Mouse (Mus musculus) CH12.LX (cell line): ENCODE measurements around the gene Kncn. TPM values are rescaled to one million over a fixed set of nuclear protein-coding genes. Genes with fewer than 3 reads are reported as not detected.

ENCODE experiments used
- DNase-seq: peaks from one replicate; pipeline ENCODE4 v3.0.0-alpha.2; 2013; ENCODE audit errors: extremely low read depth
- H3K27ac ChIP-seq: 2 replicates; pipeline ENCODE4 v1.5.1; 2012; ENCODE audit warnings: low read depth, mild to moderate bottlenecking, control low read depth, moderate library complexity; ENCODE audit not compliant: insufficient read depth
- H3K27me3 ChIP-seq: replicated peaks from 2 replicates; pipeline ENCODE3; 2012; ENCODE audit warnings: inconsistent platforms
- H3K36me3 ChIP-seq, 2 experiments: replicated peaks in 1 of 2; 2 replicates each; pipeline versions ENCODE3 to v1.6.1; 2012; ENCODE audit warnings: inconsistent platforms in 1 of 2, low read length in 1 of 2, mild to moderate bottlenecking in 1 of 2, mixed read lengths in 1 of 2, moderate library complexity in 1 of 2; ENCODE audit not compliant: control insufficient read depth in 1 of 2, insufficient read depth in 1 of 2
- H3K4me1 ChIP-seq, 2 experiments: 2 replicates each; pipeline ENCODE4 v1.6.1; 2012; ENCODE audit warnings: inconsistent platforms in 1 of 2, moderate library complexity in 1 of 2; ENCODE audit not compliant: insufficient read depth in 2 of 2, control insufficient read depth in 1 of 2
- H3K4me2 ChIP-seq: 2 replicates; pipeline ENCODE4 v1.6.1; 2012; ENCODE audit warnings: low read depth, mild to moderate bottlenecking, control low read depth; ENCODE audit not compliant: poor library complexity, insufficient read depth, severe bottlenecking
- H3K4me3 ChIP-seq, 3 experiments: fragments of 150-350 bp in 1 of 3; sonication (generic) in 1 of 3; replicated peaks in 1 of 3; 2 replicates each; pipeline versions ENCODE3 to v1.5.1; 2011 to 2012; ENCODE audit warnings: low read depth in 2 of 3, low read length in 2 of 3, mild to moderate bottlenecking in 2 of 3, moderate library complexity in 2 of 3, control low read depth in 1 of 3, improper control_type of control experiment in 1 of 3, inconsistent platforms in 1 of 3, mixed read lengths in 1 of 3; ENCODE audit not compliant: poor library complexity in 1 of 3
- H3K79me2 ChIP-seq: replicated peaks from 2 replicates; pipeline ENCODE4 v1.6.1; 2012; ENCODE audit warnings: mild to moderate bottlenecking, moderate library complexity; ENCODE audit not compliant: control insufficient read depth, poor library complexity, insufficient read depth, severe bottlenecking; ENCODE audit errors: extremely low read depth
- H3K9ac ChIP-seq: 2 replicates; pipeline ENCODE4 v1.6.1; 2012; ENCODE audit warnings: low read depth, mild to moderate bottlenecking, control low read depth, moderate library complexity; ENCODE audit not compliant: insufficient read depth
- H3K9me3 ChIP-seq: replicated peaks from 2 replicates; pipeline ENCODE3; 2012; ENCODE audit warnings: low read length, inconsistent platforms, mixed read lengths
- BHLHE40 ChIP-seq: IDR thresholded peaks from 2 replicates; pipeline ENCODE4 v1.6.1; 2011; ENCODE audit warnings: mild to moderate bottlenecking, low read depth, low read length, improper control_type of control experiment
- CTCF ChIP-seq, 2 experiments: IDR thresholded peaks in 1 of 2; conservative IDR thresholded peaks in 1 of 2; 2 replicates each; pipeline ENCODE4 v1.5.1; 2011 to 2012; ENCODE audit warnings: low read depth in 2 of 2, low read length in 2 of 2, improper control_type of control experiment in 1 of 2, inconsistent platforms in 1 of 2, mild to moderate bottlenecking in 1 of 2, moderate library complexity in 1 of 2
- E2F4 ChIP-seq: IDR thresholded peaks from 2 replicates; pipeline ENCODE4 v1.6.1; 2011; ENCODE audit warnings: low read depth, low read length, improper control_type of control experiment; ENCODE audit not compliant: insufficient replicate concordance
- ETS1 ChIP-seq: conservative IDR thresholded peaks from 2 replicates; pipeline ENCODE4 v1.6.1; 2012; ENCODE audit warnings: low read depth, mild to moderate bottlenecking, inconsistent platforms, low read length, improper control_type of control experiment, moderate library complexity
- GABPA ChIP-seq: IDR thresholded peaks from 2 replicates; pipeline ENCODE4 v1.6.1; 2012; ENCODE audit warnings: low read depth, low read length, improper control_type of control experiment, inconsistent platforms; ENCODE audit not compliant: insufficient replicate concordance
- MAX ChIP-seq: IDR thresholded peaks from 2 replicates; pipeline ENCODE4 v1.6.1; 2011; ENCODE audit warnings: low read length, improper control_type of control experiment
- MAZ ChIP-seq: IDR thresholded peaks from 2 replicates; pipeline ENCODE4 v1.6.1; 2012; ENCODE audit warnings: low read depth, mild to moderate bottlenecking, inconsistent platforms, low read length, improper control_type of control experiment, moderate library complexity
- NELFE ChIP-seq: IDR thresholded peaks from 2 replicates; pipeline ENCODE4 v1.6.1; 2011; ENCODE audit warnings: low read depth, low read length, improper control_type of control experiment
- PAX5 ChIP-seq: IDR thresholded peaks from 2 replicates; pipeline ENCODE4 v1.6.1; 2012; ENCODE audit warnings: low read length, inconsistent platforms, mixed read lengths
- POLR2AphosphoS2 ChIP-seq: IDR thresholded peaks from 2 replicates; pipeline ENCODE4 v1.6.1; 2011; ENCODE audit warnings: low read depth, low read length, improper control_type of control experiment
- RAD21 ChIP-seq: IDR thresholded peaks from 2 replicates; pipeline ENCODE4 v1.6.1; 2011; ENCODE audit warnings: low read depth, mild to moderate bottlenecking, low read length, improper control_type of control experiment, moderate library complexity
- RCOR1 ChIP-seq: conservative IDR thresholded peaks from 2 replicates; pipeline ENCODE4 v1.6.1; 2012; ENCODE audit warnings: low read depth, mild to moderate bottlenecking, inconsistent platforms, low read length, improper control_type of control experiment
- SIN3A ChIP-seq: IDR thresholded peaks from 2 replicates; pipeline ENCODE4 v1.6.1; 2012; ENCODE audit warnings: low read length, improper control_type of control experiment, inconsistent platforms
- TBP ChIP-seq: conservative IDR thresholded peaks from 2 replicates; pipeline ENCODE4 v1.6.1; 2011; ENCODE audit warnings: low read depth, low read length, improper control_type of control experiment
- ZKSCAN1 ChIP-seq: IDR thresholded peaks from 2 replicates; pipeline ENCODE4 v1.6.1; 2012; ENCODE audit warnings: low read depth, inconsistent platforms, low read length, improper control_type of control experiment, borderline replicate concordance
- ZMIZ1 ChIP-seq: IDR thresholded peaks from 2 replicates; pipeline ENCODE4 v1.6.1; 2012; ENCODE audit warnings: low read depth, mild to moderate bottlenecking, inconsistent platforms, low read length, improper control_type of control experiment
- ZNF384 ChIP-seq: IDR thresholded peaks from 2 replicates; pipeline ENCODE4 v1.6.1; 2012; ENCODE audit warnings: low read depth, low read length, improper control_type of control experiment, inconsistent platforms
- dilution Hi-C: fragments of 300-500 bp; cut with MboI; formaldehyde crosslinking; loops from 2 replicates; pipeline ENCODE4 v1.14.3; 2020; ENCODE audit warnings: low sequenced_read_pairs; ENCODE audit not compliant: extremely low pct_unique_long_range_greater_than_20kb, extremely low pct_ligation_motif_present
- in situ Hi-C: fragments of 300-500 bp; cut with MboI; formaldehyde crosslinking; loops from 3 replicates; pipeline ENCODE4 v1.14.3; 2019; ENCODE audit warnings: low sequenced_read_pairs, low pct_ligation_motif_present, low pct_unique_long_range_greater_than_20kb, mixed read lengths
- polyA plus RNA-seq: library from polyadenylated mRNA; unstranded; fragments of >175 nt; gene quantifications from 2 replicates; pipeline ENCODE4 v1.2.1, GENCODE M21; 2012; ENCODE audit warnings: low read depth; ENCODE audit not compliant: insufficient read length
- total RNA-seq, 2 experiments: library from RNA; depleted of rRNA; stranded (reverse); fragments of 300-350 nt in 1 of 2; fragments of >200 nt in 1 of 2; gene quantifications; 2 replicates each; pipeline ENCODE4 v1.2.3; 2012 to 2014

Gene Kncn
- total and polyA plus RNA-seq, 3 experiments, result not detected

DNA sequence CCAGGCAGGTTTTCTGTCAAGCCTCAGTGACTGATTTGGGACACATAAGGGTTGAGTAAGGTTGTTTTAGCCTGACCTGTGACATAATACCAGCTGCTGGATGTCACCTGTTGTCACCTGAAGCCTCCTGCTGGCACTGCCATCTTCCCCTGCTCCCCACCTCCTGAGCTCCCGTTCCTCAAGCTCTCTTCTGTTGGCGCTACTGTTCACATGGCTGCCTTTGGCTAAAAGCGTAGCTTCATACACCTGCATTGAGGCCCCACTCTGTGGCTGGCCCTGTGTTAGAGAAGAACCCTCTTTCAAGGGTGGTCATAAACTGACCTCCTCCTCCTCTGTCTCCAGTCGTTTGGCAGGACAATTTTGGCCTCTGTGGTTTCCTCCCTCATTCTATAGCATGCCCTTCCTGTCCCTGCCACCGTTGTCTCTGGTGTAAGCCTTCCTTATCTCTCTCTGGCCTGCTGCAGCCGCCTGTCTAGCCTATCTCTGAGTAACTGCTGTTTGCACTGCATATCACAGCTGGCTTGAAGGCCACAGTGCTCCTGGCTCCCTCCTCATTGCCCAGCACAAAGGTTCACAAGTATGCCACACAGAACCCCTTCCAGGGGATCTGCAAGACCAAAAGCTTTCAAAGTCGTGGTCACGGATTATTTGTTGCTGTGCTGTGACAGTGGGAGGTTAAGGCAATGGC is 35.1 kb upstream of the Kncn start:
- Histone ChIP-seq H3K4me2 (no peak overlapping the region), H3K27me3 (no peaks in the 10 kb centered on the region), H3K27ac (peak overlapping the region; percentile 47), H3K4me3 (peak overlapping the region in 1 of 3 experiments; percentile 19), H3K4me1 (peaks cover 24 to 71% of the 10 kb centered on the region in 2 experiments), H3K79me2 (no peaks in the 10 kb centered on the region; the same call in none of the 2 replicates), H3K9ac (peak overlapping the region; percentile 77; the same call in 1 of the 2 replicates), H3K36me3 (peaks cover 48 to 73% of the 10 kb centered on the region in 2 experiments), H3K9me3 (peaks cover 4% of the 10 kb centered on the region)
- DNase-seq, result no peak
- dilution Hi-C loops, result no loop called here
- in situ Hi-C loops, result loop anchor here (10.0 kb wide), 1 partner anchor 64 kb away; the partner anchor contains the start of genes Atpaf1 and Tex38
- TF ChIP-seq RCOR1 (no peak), E2F4 (no peak), RAD21 (no peak), CTCF (conservative IDR thresholded peaks at IDR 0.05 in 1 of 2, IDR thresholded peaks at IDR 0.05 in 1 of 2; ENCODE audit: low read depth in 2 of 2, low read length in 2 of 2) (no peak), ZKSCAN1 (no peak), ETS1 (no peak), GABPA (no peak), MAZ (no peak), POLR2AphosphoS2 (no peak), PAX5 (no peak)

DNA sequence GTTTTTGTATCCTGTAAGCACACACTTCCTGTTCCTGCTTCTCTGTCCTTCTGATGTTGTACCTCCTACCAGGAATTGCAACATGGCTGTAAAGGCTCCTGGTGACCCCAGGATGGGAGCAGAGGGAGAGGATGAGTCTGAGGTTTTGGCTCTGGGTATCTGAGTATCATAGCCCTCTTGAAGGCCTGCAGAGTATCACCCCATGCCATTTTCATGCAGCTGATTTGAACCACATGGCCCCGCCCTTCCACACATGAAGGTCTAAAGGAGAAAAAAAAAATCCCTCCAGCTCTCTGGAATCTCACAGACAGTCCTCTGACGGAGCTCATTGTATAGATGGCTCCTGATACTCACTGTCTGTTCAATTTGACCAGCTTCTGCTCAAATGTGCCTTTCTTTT is 34.1 kb upstream of the Kncn start:
- H3K27me3 ChIP-seq, result no peaks in the 10 kb centered on the region
- in situ Hi-C loops, result no loop called here
- DNase-seq, result no peak
- H3K9me3 ChIP-seq, result peaks cover 4% of the 10 kb centered on the region
- H3K9ac ChIP-seq, result no peak overlapping the region
- peaks cover 52 to 74% of the 10 kb centered on the region in 2 experiments for H3K36me3 ChIP-seq
- peaks cover 24 to 78% of the 10 kb centered on the region in 2 experiments for H3K4me1 ChIP-seq
- no peak for TF ChIP-seq BHLHE40
- TF ChIP-seq ZMIZ1, result no peak
- no peak for TF ChIP-seq ZKSCAN1
- no peak for TF ChIP-seq NELFE
- no peak for TF ChIP-seq E2F4
- TF ChIP-seq TBP, result no peak
- no peak for TF ChIP-seq MAZ
- TF ChIP-seq MAX, result no peak
- TF ChIP-seq ZNF384, result no peak
- no peak for TF ChIP-seq SIN3A
- no peak overlapping the region for H3K4me2 ChIP-seq
- no peak overlapping the region for H3K4me3 ChIP-seq
- H3K27ac ChIP-seq, result peak overlapping the region; percentile 42
- H3K79me2 ChIP-seq, result no peaks in the 10 kb centered on the region; the same call in none of the 2 replicates
- dilution Hi-C loops, result no loop called here
